Mouse (Mus musculus) liver, embryonic 14.5 days (tissue): ENCODE measurements around the gene Pter.

ENCODE experiments used
- CTCF ChIP-seq: IDR thresholded peaks from 2 replicates; pipeline ENCODE4 v1.5.1; 2016; ENCODE audit warnings: antibody characterized with exemption, low read depth, control low read depth
- EP300 ChIP-seq: IDR thresholded peaks from 2 replicates; pipeline ENCODE4 v1.6.1; 2016; ENCODE audit warnings: antibody characterized with exemption, low read depth

GRCm38 (mm10) chr2:12887015-12887414 is 36.8 kb upstream of the Pter start:
- TF ChIP-seq CTCF (no peak), EP300 (no peak)
